ENCODE assay signal across 8 mouse cellular contexts in genomic region chr8:120752082-120752452, GRCm38 (mm10). TPM values are rescaled to one million over a fixed set of nuclear protein-coding genes. Genes with fewer than 3 reads are reported as not detected.
DNase-seq lines count a peak whose midpoint lies in the region; ATAC-seq and TF ChIP-seq lines count a peak whose summit lies in the region.

No protein-coding gene starts in this region.

- no peaks in the 10 kb centered on the region for H3K9me3 ChIP-seq in heart, postnatal 0 days (replicated peaks; ENCODE audit: control insufficient read depth, low read length)
- no peaks in the 10 kb centered on the region for H3K9me3 ChIP-seq in limb, embryonic 12.5 days
- H3K9me3 ChIP-seq in neural tube, embryonic 15.5 days (replicated peaks), result no peaks in the 10 kb centered on the region
- H3K9me3 ChIP-seq in forebrain, embryonic 12.5 days, result no peaks in the 10 kb centered on the region

- 3% methylated on average over 12 of the region's 12 CpGs for WGBS in heart, postnatal 0 days
- 6% methylated on average over 12 of the region's 12 CpGs for WGBS in limb, embryonic 12.5 days
- WGBS in neural tube, embryonic 15.5 days, result 30% methylated on average over 12 of the region's 12 CpGs
- 31% methylated on average over 12 of the region's 12 CpGs for WGBS in forebrain, embryonic 12.5 days

- DNase-seq in embryo, embryonic 11 days, result peak; percentile 74
- DNase-seq in heart, postnatal 0 days (ENCODE audit: low spot score), result peak; percentile 85
- DNase-seq in right cerebral cortex, postnatal 36 days (ENCODE audit: low spot score in 2 of 2), result no peak
- DNase-seq in layer of hippocampus, postnatal 36 days, result no peak

- peak overlapping the region; percentile 62 for H3K27ac ChIP-seq in heart, postnatal 0 days (ENCODE audit: low read depth)
- 0 out of 2 replicates have a peak overlapping the region, but pooled peaks have one; percentile 64 for H3K27ac ChIP-seq in limb, embryonic 12.5 days
- H3K27ac ChIP-seq in neural tube, embryonic 15.5 days (replicated peaks), result no peak overlapping the region
- no peak overlapping the region for H3K27ac ChIP-seq in forebrain, embryonic 12.5 days

- no peak for TF ChIP-seq CTCF in heart, postnatal 0 days (IDR thresholded peaks at IDR 0.05; ENCODE audit: low read depth)

- H3K9ac ChIP-seq in heart, postnatal 0 days (replicated peaks; ENCODE audit: low read depth, low read length), result 0 out of 2 replicates have a peak overlapping the region, but pooled peaks have one; percentile 31
- H3K9ac ChIP-seq in limb, embryonic 12.5 days (replicated peaks), result no peak overlapping the region
- no peak overlapping the region for H3K9ac ChIP-seq in neural tube, embryonic 15.5 days (replicated peaks)
- no peak overlapping the region for H3K9ac ChIP-seq in forebrain, embryonic 12.5 days

- H3K27me3 ChIP-seq in heart, postnatal 0 days (ENCODE audit: control insufficient read depth, insufficient read depth, low read length), result no peaks in the 10 kb centered on the region
- peaks cover 38% of the 10 kb centered on the region for H3K27me3 ChIP-seq in limb, embryonic 12.5 days
- H3K27me3 ChIP-seq in neural tube, embryonic 15.5 days (replicated peaks), result no peaks in the 10 kb centered on the region
- H3K27me3 ChIP-seq in forebrain, embryonic 12.5 days, result peaks cover 6% of the 10 kb centered on the region; the same call in 1 of the 2 replicates

- no peak overlapping the region for H3K4me3 ChIP-seq in heart, postnatal 0 days (ENCODE audit: low read depth, low read length)
- no peak overlapping the region for H3K4me3 ChIP-seq in limb, embryonic 12.5 days (replicated peaks)
- H3K4me3 ChIP-seq in neural tube, embryonic 15.5 days (replicated peaks), result no peak overlapping the region
- H3K4me3 ChIP-seq in forebrain, embryonic 12.5 days (replicated peaks), result no peak overlapping the region

- peak; percentile 58; the same call in 1 of the 2 replicates for TF ChIP-seq EP300 in heart, postnatal 0 days (IDR thresholded peaks at IDR 0.05; ENCODE audit: low read depth)

- H3K36me3 ChIP-seq in heart, postnatal 0 days (replicated peaks; ENCODE audit: control insufficient read depth, insufficient read depth, low read length), result no peaks in the 10 kb centered on the region
- H3K36me3 ChIP-seq in limb, embryonic 12.5 days, result no peaks in the 10 kb centered on the region
- no peaks in the 10 kb centered on the region for H3K36me3 ChIP-seq in neural tube, embryonic 15.5 days
- H3K36me3 ChIP-seq in forebrain, embryonic 12.5 days (replicated peaks), result no peaks in the 10 kb centered on the region

- ATAC-seq in activated CD4-positive, CD25-positive, alpha-beta regulatory T cell, adult 4 months, result peak; percentile 85
- ATAC-seq in heart, postnatal 0 days (ENCODE audit: insufficient read depth, low read depth), result peak; percentile 80
- no peak for ATAC-seq in limb, embryonic 12.5 days (ENCODE audit: insufficient number of reproducible peaks, insufficient read depth, low FRiP score, low TSS enrichment, low read depth)
- no peak for ATAC-seq in neural tube, embryonic 15.5 days (ENCODE audit: low FRiP score)
- ATAC-seq in forebrain, embryonic 12.5 days (ENCODE audit: low FRiP score), result no peak

- peaks cover 7% of the 10 kb centered on the region for H3K4me1 ChIP-seq in heart, postnatal 0 days (ENCODE audit: control insufficient read depth, insufficient read depth)
- peaks cover 18% of the 10 kb centered on the region for H3K4me1 ChIP-seq in limb, embryonic 12.5 days (replicated peaks)
- no peaks in the 10 kb centered on the region for H3K4me1 ChIP-seq in neural tube, embryonic 15.5 days
- peaks cover 12% of the 10 kb centered on the region; the same call in 1 of the 2 replicates for H3K4me1 ChIP-seq in forebrain, embryonic 12.5 days

- H3K4me2 ChIP-seq in heart, postnatal 0 days (ENCODE audit: low read depth, low read length), result peak overlapping the region; percentile 42
- peak overlapping the region; percentile 37 for H3K4me2 ChIP-seq in limb, embryonic 12.5 days
- peak overlapping the region; percentile 6; the same call in 1 of the 2 replicates for H3K4me2 ChIP-seq in neural tube, embryonic 15.5 days
- no peak overlapping the region for H3K4me2 ChIP-seq in forebrain, embryonic 12.5 days

RNA-seq across cellular contexts. Expression of gene Irf8, which starts 15.9 kb away (rescaled TPM):
- polyA plus RNA-seq in activated CD4-positive, CD25-positive, alpha-beta regulatory T cell, adult 4 months (2017; shearing (Covaris generic)), result 10 to 100 TPM; 17.9 to 24.8 TPM
- total RNA-seq in heart, postnatal 0 days (2014; rRNA removed; ENCODE audit: low replicate concordance), result 13.9 and 15.2 TPM in 2 replicates
- 11.5 and 12.2 TPM in 2 replicates for polyA plus RNA-seq in heart, postnatal 0 days (2015; fragmentation: Nextera tagmentation; extraction: Ambion mirVana)
- 3.5 and 4.1 TPM in 2 replicates for polyA plus RNA-seq in limb, embryonic 12.5 days (2016; fragmentation: Nextera tagmentation; extraction: Ambion mirVana)
- 4.9 and 18.4 TPM in 2 replicates for polyA plus RNA-seq in neural tube, embryonic 15.5 days (2015; fragmentation: Nextera tagmentation; extraction: Ambion mirVana)
- total RNA-seq in layer of hippocampus, postnatal 36 days (2021), result 1 to 10 TPM; 4.7 to 5.2 TPM
- polyA plus RNA-seq in forebrain, embryonic 12.5 days (2016; fragmentation: Nextera tagmentation; extraction: Ambion mirVana), result 2.8 and 3.1 TPM in 2 replicates

Comparison
In these comparisons a context has a peak if more than half of its experiments do, and no peak if none do; other contexts are left out.
1. ATAC-seq: peak in activated CD4-positive, CD25-positive, alpha-beta regulatory T cell, adult 4 months (single experiment) and heart, postnatal 0 days (single experiment); none in limb, embryonic 12.5 days (single experiment), neural tube, embryonic 15.5 days (single experiment) and forebrain, embryonic 12.5 days (single experiment).
2. DNase-seq: peak in embryo, embryonic 11 days (single experiment) and heart, postnatal 0 days (single experiment); none in right cerebral cortex, postnatal 36 days (0 of 2) and layer of hippocampus, postnatal 36 days (0 of 2).
3. H3K27ac ChIP-seq: peak in heart, postnatal 0 days (single experiment) and limb, embryonic 12.5 days (single experiment); none in neural tube, embryonic 15.5 days (single experiment) and forebrain, embryonic 12.5 days (single experiment).